Mouse (Mus musculus): ENCODE data around the gene Nodal. TPM values are rescaled to one million over a fixed set of nuclear protein-coding genes. Genes with fewer than 3 reads are reported as not detected.

Gene Nodal
- polyA plus RNA-seq, 1 experiment from 2014 or later, result not detected

DNA sequence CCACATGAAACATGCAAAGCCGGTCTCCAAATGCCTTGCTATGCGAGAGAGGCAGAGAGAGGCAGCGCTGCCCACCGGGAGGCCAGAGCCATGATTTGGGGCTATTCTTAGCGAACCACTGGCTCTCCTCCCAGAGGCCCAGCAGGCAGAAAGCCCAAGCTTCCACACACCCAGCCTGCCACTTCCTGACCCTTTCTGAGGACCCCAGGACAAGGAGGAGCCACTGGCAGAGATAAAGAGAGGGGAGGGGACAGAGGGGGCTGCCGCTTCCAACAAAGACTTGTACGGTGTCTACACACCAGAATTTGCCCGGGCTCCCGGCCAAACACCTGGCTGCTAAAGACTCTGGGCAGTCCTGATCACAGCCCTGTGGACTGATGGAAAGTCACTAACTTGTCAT, 37.6 kb upstream of the Nodal start:
- H3K4me2 ChIP-seq, result peak overlapping the region; percentile 94
- no peaks in the 10 kb centered on the region for H3K9me3 ChIP-seq (replicated peaks)
- H3K4me1 ChIP-seq (replicated peaks), result peaks cover 84% of the 10 kb centered on the region
- H3K4me3 ChIP-seq, result peak overlapping the region; percentile 69
- WGBS, result 1% methylated on average over 9 of the region's 9 CpGs
- H3K9ac ChIP-seq, result peak overlapping the region; percentile 44; the same call in 1 of the 2 replicates
- peak; percentile 20; the same call in 1 of the 2 replicates for ATAC-seq (ENCODE audit: insufficient number of reproducible peaks, low FRiP score)
- H3K27me3 ChIP-seq (replicated peaks), result no peaks in the 10 kb centered on the region
- 0 out of 2 replicates have a peak, but pooled peaks cover 9% of the 10 kb centered on the region for H3K36me3 ChIP-seq
- H3K27ac ChIP-seq (ENCODE audit: poor library complexity, severe bottlenecking), result peak overlapping the region; percentile 91

DNA sequence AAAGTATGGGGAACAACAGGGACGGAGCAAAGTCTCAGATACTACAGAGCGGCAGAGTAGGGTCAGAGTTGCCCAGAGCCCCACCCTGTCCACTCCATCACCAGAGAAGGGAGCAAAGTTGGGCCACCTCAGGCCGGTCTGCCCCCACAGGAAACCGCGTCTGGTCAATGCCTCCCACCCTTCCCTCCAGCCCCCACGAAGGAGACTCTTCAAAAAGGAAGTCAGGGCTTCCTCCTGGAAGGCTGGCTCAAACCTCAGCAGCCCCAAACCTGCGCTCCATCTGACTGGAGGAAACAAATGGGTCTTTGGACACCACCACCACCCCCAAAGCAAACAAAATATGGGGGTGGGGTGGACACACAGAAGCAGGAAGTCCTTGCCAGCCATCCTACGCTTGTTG, 35.9 kb upstream of the Nodal start:
- 11% methylated on average over 8 of the region's 8 CpGs for WGBS

DNA sequence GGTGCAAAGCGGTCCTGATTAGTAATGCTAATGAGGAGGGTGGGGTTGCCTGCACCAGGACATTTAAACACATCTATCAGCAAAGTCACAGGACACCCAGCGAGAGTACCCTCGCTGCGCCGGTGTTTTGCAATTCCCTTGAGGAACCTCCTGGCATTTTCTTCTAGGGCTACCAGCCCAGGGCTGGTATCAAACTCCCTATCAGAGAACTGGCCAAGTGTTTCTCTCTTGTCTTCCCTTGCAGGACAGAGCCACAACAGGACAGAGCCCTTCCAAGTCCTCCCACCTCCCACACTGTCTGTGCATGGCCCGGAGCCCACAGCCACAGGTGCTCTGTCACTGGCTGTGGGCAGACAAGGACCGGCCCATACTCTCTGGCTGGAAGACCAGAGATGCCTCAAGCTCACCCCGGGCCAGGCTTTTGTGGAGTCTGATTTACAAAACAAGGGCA, 35.5 kb upstream of the Nodal start:
- ATAC-seq (ENCODE audit: insufficient number of reproducible peaks, low FRiP score), result no peak

More for the DNA sequence above, 35.9 kb upstream of the Nodal start:
- Histone ChIP-seq H3K27me3 (replicated peaks) (no peaks in the 10 kb centered on the region), H3K4me3 (peak overlapping the region; percentile 69), H3K4me1 (replicated peaks) (peaks cover 85% of the 10 kb centered on the region), H3K27ac (ENCODE audit: poor library complexity, severe bottlenecking) (peak overlapping the region; percentile 91), H3K9ac (peak overlapping the region; percentile 85), H3K4me2 (peak overlapping the region; percentile 94), H3K9me3 (replicated peaks) (no peaks in the 10 kb centered on the region), H3K36me3 (0 out of 2 replicates have a peak, but pooled peaks cover 9% of the 10 kb centered on the region)
- no peak for ATAC-seq (ENCODE audit: insufficient number of reproducible peaks, low FRiP score)

DNA sequence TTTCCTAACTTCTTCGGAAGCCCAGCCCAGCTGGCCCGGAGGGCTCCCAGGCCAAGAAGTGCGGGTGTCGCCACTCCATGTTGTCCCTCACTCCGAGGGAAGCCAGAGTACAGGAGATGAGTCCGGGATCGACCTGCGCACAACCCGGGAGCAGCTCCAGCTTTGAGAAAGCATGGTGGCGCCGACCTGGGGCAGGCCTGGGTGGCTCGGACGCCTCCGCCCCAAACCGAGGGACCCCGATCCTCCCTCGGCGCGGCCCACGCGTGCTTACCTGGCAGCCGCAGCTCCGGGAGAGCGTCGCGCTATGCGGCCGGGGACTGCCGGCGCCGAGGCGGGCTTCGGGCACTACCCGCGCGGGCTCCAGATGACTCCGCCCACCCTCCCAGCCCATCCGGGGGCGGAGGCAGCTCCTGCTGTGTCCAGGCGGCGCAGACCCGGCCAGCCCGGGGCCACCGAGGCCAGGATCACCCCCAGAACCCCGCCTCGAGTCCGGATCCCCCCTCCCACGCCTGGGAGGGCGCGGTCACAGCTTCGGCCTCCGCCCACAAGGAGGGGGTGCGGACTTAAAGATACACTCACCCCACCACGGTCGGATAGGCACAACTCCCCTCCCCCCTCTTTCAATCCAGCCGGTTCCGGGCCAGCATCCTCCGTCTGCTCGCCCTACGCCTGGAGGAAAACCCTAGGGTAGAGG, 34.6 kb upstream of the Nodal start, which contains the start of gene Pald1:
Pald1 (minus strand) TSS at position 510 of the 694 bp plus-strand sequence.
- Histone ChIP-seq H3K27me3 (replicated peaks) (no peaks in the 10 kb centered on the region), H3K36me3 (0 out of 2 replicates have a peak, but pooled peaks cover 1% of the 10 kb centered on the region), H3K4me3 (peak within 1 kb of the TSS; percentile 69), H3K4me1 (replicated peaks) (peaks cover 80% of the 10 kb centered on the region), H3K27ac (ENCODE audit: poor library complexity, severe bottlenecking) (peak within 1 kb of the TSS; percentile 91), H3K9me3 (replicated peaks) (no peaks in the 10 kb centered on the region), H3K4me2 (peak within 1 kb of the TSS; percentile 94), H3K9ac (peak within 1 kb of the TSS; percentile 85)
- peak; percentile 85 for ATAC-seq (ENCODE audit: insufficient number of reproducible peaks, low FRiP score)
- WGBS, result under 1% methylated on average over 59 of the region's 60 CpGs

More for the DNA sequence above, 35.5 kb upstream of the Nodal start:
- peaks cover 83% of the 10 kb centered on the region for H3K4me1 ChIP-seq (replicated peaks)
- WGBS, result under 1% methylated on average over 8 of the region's 8 CpGs
- peak overlapping the region; percentile 69 for H3K4me3 ChIP-seq
- H3K4me2 ChIP-seq, result peak overlapping the region; percentile 94
- H3K9me3 ChIP-seq (replicated peaks), result no peaks in the 10 kb centered on the region
- no peaks in the 10 kb centered on the region for H3K27me3 ChIP-seq (replicated peaks)
- H3K9ac ChIP-seq, result peak overlapping the region; percentile 85
- H3K36me3 ChIP-seq, result 0 out of 2 replicates have a peak, but pooled peaks cover 6% of the 10 kb centered on the region
- H3K27ac ChIP-seq (ENCODE audit: poor library complexity, severe bottlenecking), result peak overlapping the region; percentile 91

DNA sequence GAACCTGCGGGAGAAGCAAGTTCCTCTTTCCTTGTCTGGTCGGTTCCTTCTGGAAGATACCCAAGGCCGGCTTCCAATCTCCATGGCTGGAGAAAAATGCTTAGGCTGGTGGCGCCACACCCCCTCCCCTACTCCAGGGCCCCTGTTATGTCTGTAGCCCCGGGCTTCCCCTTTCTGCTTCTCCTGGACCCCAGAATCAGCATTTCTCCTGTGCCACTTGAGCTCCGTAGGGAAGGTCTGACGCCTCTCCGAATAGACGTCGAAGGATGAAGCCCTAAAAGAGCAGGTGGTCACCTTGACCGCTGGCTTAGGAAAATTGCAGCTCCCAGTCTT, 34.1 kb upstream of the Nodal start:
- no peaks in the 10 kb centered on the region for H3K36me3 ChIP-seq
- H3K27me3 ChIP-seq (replicated peaks), result no peaks in the 10 kb centered on the region
- H3K4me1 ChIP-seq (replicated peaks), result peaks cover 75% of the 10 kb centered on the region
- no peaks in the 10 kb centered on the region for H3K9me3 ChIP-seq (replicated peaks)
- H3K4me3 ChIP-seq, result peak overlapping the region; percentile 69
- peak overlapping the region; percentile 91 for H3K27ac ChIP-seq (ENCODE audit: poor library complexity, severe bottlenecking)
- WGBS, result 5% methylated on average over 11 of the region's 11 CpGs
- peak; percentile 2; the same call in 1 of the 2 replicates for ATAC-seq (ENCODE audit: insufficient number of reproducible peaks, low FRiP score)
- peak overlapping the region; percentile 94 for H3K4me2 ChIP-seq
- peak overlapping the region; percentile 85 for H3K9ac ChIP-seq

DNA sequence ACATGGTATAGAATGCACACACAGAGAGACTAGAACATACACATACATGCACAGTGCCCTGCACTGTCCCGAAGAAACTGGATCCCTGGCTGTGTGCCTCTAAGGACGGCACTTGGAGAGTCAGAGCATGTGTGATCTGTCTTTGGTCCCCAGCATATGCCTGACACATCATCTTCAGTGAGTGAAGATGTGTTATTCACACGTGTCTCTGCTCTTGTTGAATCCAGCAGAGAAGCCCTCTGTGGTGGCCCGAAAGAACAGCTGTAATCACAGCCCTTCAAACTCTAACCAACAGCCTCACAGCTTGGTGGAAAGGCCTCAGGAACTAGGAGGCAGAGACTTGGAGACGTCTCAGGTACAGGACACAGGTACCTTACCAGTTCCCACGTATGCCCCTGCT, 32.6 kb upstream of the Nodal start:
- Histone ChIP-seq H3K36me3 (no peaks in the 10 kb centered on the region), H3K4me3 (no peak overlapping the region), H3K4me2 (no peak overlapping the region), H3K9ac (0 out of 2 replicates have a peak overlapping the region, but pooled peaks have one; percentile 34), H3K4me1 (replicated peaks) (peaks cover 71% of the 10 kb centered on the region), H3K9me3 (replicated peaks) (no peaks in the 10 kb centered on the region), H3K27me3 (replicated peaks) (no peaks in the 10 kb centered on the region), H3K27ac (ENCODE audit: poor library complexity, severe bottlenecking) (peak overlapping the region; percentile 81)
- WGBS, result 68% methylated on average over 6 of the region's 6 CpGs
- no peak for ATAC-seq (ENCODE audit: insufficient number of reproducible peaks, low FRiP score)

DNA sequence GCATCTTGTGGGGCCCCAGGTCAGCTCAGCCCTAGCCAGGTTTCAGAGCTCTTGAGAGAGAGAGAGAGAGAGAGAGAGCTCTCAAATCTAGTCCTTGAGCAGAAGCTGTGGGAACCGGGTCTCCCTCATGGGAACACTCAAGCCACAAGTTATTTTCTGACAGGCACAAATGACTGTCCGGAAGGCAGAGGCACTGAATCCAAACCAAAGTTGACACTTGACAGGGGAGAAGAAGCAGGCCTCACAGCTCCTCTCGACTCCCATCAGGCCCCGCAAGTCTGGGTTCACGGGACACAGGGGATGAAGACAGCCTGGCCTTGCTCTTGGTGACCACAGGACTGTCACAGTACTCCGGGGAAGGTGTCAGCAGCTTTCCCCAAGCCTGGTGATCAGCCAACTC, 31.5 kb upstream of the Nodal start:
- Histone ChIP-seq H3K27ac (ENCODE audit: poor library complexity, severe bottlenecking) (peak overlapping the region; percentile 81), H3K4me2 (peak overlapping the region; percentile 11; the same call in 1 of the 2 replicates)
- 21% methylated on average over 6 of the region's 6 CpGs for WGBS

DNA sequence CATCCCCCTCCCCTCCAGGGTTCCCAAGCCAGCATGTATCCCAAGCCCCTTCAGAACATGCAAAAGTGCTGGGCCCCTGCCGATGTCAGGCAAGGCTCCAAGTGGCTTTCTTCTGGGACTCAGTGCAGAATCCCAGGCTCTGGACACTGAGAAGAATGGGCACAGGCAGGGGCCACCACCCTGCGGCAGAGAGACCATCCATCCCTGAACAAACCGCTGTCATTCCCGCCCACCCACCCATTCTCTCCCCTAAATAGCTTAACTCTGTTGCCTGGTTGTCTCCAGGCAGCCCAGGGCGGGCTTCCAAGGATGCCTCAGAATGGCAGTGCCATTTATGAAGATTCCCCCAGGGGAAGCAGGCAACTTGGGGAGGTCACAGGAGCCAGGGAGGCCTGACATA, 28.8 kb upstream of the Nodal start:
- Histone ChIP-seq H3K4me2 (no peak overlapping the region), H3K4me3 (no peak overlapping the region), H3K27ac (ENCODE audit: poor library complexity, severe bottlenecking) (no peak overlapping the region), H3K9me3 (replicated peaks) (no peaks in the 10 kb centered on the region), H3K9ac (no peak overlapping the region), H3K27me3 (replicated peaks) (no peaks in the 10 kb centered on the region), H3K4me1 (replicated peaks) (peaks cover 53% of the 10 kb centered on the region), H3K36me3 (no peaks in the 10 kb centered on the region)
- 74% methylated on average over 5 of the region's 5 CpGs for WGBS
- ATAC-seq (ENCODE audit: insufficient number of reproducible peaks, low FRiP score), result no peak

More for the DNA sequence above, 31.5 kb upstream of the Nodal start:
- Histone ChIP-seq H3K9me3 (replicated peaks) (no peaks in the 10 kb centered on the region), H3K36me3 (no peaks in the 10 kb centered on the region), H3K4me1 (replicated peaks) (peaks cover 62% of the 10 kb centered on the region), H3K4me3 (no peak overlapping the region), H3K9ac (no peak overlapping the region), H3K27me3 (replicated peaks) (no peaks in the 10 kb centered on the region)
- ATAC-seq (ENCODE audit: insufficient number of reproducible peaks, low FRiP score), result no peak

DNA sequence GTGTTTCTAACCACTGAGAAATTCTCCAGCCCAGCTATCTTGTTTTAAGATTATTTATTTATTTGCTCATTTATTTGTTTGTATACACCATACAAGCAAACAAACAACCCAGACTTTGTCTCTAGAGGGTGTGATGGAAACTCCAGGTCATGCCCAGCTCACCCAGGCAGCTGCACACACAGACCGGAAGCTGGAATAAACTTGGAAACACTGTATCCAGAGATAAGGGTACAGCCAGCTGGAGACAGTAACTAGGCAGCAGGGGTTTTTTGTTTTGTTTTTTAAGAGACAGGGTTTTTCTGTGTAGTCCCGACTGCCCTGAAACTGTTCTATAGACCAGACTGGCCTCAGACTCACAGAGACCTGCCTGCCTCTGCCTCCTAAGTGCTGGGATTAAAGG, 27.6 kb upstream of the Nodal start:
- Histone ChIP-seq H3K27ac (ENCODE audit: poor library complexity, severe bottlenecking) (0 out of 2 replicates have a peak overlapping the region, but pooled peaks have one; percentile 24), H3K27me3 (replicated peaks) (no peaks in the 10 kb centered on the region), H3K4me2 (no peak overlapping the region), H3K4me1 (replicated peaks) (peaks cover 50% of the 10 kb centered on the region), H3K9ac (no peak overlapping the region), H3K36me3 (no peaks in the 10 kb centered on the region), H3K9me3 (replicated peaks) (no peaks in the 10 kb centered on the region), H3K4me3 (no peak overlapping the region)
- 23% methylated on average over 2 of the region's 2 CpGs for WGBS
- no peak for ATAC-seq (ENCODE audit: insufficient number of reproducible peaks, low FRiP score)

DNA sequence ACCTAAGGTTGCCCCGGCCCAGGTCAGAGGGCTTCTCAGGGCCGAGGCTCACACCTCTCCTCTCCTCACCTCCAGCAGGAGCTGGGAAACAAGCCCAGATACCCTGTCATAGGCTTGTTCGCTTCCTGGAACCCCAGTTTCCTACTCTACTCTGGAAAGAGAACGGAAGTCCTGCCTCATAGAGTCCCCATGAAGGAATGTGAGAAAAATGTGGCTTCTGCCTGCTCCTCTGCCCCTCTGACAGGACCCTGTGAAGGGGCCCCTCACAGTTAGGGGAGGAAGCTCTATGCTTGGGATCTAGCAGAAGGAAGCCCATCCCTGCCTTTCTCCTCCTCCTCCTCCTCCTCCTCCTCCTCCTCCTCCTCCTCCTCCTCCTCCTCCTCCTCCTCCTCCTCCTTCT, 25.2 kb upstream of the Nodal start:
- ATAC-seq (ENCODE audit: insufficient number of reproducible peaks, low FRiP score), result no peak
- Histone ChIP-seq H3K9me3 (replicated peaks) (no peaks in the 10 kb centered on the region), H3K9ac (peak overlapping the region; percentile 41; the same call in 1 of the 2 replicates), H3K4me2 (no peak overlapping the region), H3K4me1 (replicated peaks) (peaks cover 32% of the 10 kb centered on the region), H3K27ac (ENCODE audit: poor library complexity, severe bottlenecking) (no peak overlapping the region), H3K27me3 (replicated peaks) (no peaks in the 10 kb centered on the region), H3K36me3 (no peaks in the 10 kb centered on the region), H3K4me3 (no peak overlapping the region)
- 36% methylated on average over 4 of the region's 4 CpGs for WGBS

DNA sequence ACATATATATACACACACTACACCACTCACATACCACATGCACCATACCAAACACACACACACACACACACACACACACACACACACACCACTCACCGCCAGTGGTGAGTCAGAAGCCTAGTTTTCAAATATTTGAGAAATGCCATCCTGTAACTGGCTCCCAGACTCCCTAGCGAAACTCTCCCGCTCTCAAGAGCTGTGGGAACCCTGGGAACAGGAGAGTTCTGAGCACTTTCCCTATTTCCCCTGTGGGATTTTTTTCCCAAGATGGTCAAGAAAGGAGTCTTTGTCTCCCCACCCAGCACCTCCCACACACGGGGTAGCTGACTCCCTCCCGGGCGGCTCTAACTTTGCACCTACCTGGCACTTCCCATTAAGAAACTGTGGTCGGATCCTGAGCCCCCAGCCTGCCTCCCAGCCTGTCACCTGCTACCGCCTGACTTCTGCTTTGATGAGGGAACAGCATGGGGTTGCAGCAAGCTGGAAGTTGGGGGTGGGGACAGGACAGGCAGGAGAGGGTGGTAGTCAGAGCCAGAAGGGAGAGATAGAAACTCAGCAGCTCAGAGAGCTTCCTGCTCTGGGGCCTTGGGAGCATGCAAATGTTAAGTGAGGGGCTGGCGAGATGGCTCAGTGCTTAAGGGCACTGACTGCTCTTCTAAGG, 23.2 kb upstream of the Nodal start:
- Histone ChIP-seq H3K4me3 (no peak overlapping the region), H3K4me1 (replicated peaks) (peaks cover 24% of the 10 kb centered on the region), H3K9me3 (replicated peaks) (no peaks in the 10 kb centered on the region), H3K27ac (ENCODE audit: poor library complexity, severe bottlenecking) (peak overlapping the region; percentile 12; the same call in 1 of the 2 replicates), H3K4me2 (peak overlapping the region; percentile 30), H3K36me3 (no peaks in the 10 kb centered on the region), H3K9ac (peak overlapping the region; percentile 21; the same call in 1 of the 2 replicates), H3K27me3 (replicated peaks) (no peaks in the 10 kb centered on the region)
- no peak; the same call in 1 of the 2 replicates for ATAC-seq (ENCODE audit: insufficient number of reproducible peaks, low FRiP score)
- 14% methylated on average over 9 of the region's 9 CpGs for WGBS

Data from heart, embryonic 12.5 days (tissue).